Comparison of ENCODE assay signal across 9 mouse cellular contexts in genomic region chr8:106699588-106699987, GRCm38 (mm10). TPM values are rescaled to one million over a fixed set of nuclear protein-coding genes. Genes with fewer than 3 reads are reported as not detected.
DNase-seq lines count a peak whose midpoint lies in the region; ATAC-seq and TF ChIP-seq lines count a peak whose summit lies in the region.
"Had no signal": no experiment of that assay in that cellular context is flagged by ENCODE, and none has a peak within 500 bp of the region (broad histone marks: within the 10 kb centered on the region; RNA-seq: fewer than 3 reads in every experiment).

No protein-coding gene starts in this region.

- TF ChIP-seq CTCF in ES-Bruce4 (IDR thresholded peaks at IDR 0.05; ENCODE audit: low read depth, low read length), result peak; percentile 81

- no peak overlapping the region for H3K27ac ChIP-seq in forebrain, embryonic 13.5 days
- no peak overlapping the region for H3K27ac ChIP-seq in forebrain, embryonic 15.5 days (replicated peaks)
- no peak overlapping the region for H3K27ac ChIP-seq in ES-Bruce4 (ENCODE audit: insufficient read depth, low read length)

- DNase-seq in cerebellum, postnatal 25 days, result peak; percentile 53 to 74
- DNase-seq in gastrocnemius, postnatal 36 days, result peak; percentile 51 to 68
- peak; percentile 25 to 79 for DNase-seq in layer of hippocampus, postnatal 25 days (ENCODE audit: extremely low spot score in 1 of 2, low spot score in 1 of 2)
- DNase-seq in naive thymus-derived CD4-positive, alpha-beta T cell, adult 2 months (ENCODE audit: low read depth), result peak; percentile 51
- DNase-seq in thymus, postnatal 10 days (ENCODE audit: low spot score in 2 of 2), result peak; percentile 23 to 59

- H3K36me3 ChIP-seq in forebrain, embryonic 13.5 days (ENCODE audit: poor library complexity, severe bottlenecking), result peaks cover 42% of the 10 kb centered on the region
- no peaks in the 10 kb centered on the region; the same call in 1 of the 2 replicates for H3K36me3 ChIP-seq in forebrain, embryonic 15.5 days
- H3K36me3 ChIP-seq in ES-Bruce4 (ENCODE audit: control insufficient read depth, insufficient read depth, low read length, poor library complexity, severe bottlenecking), result peaks cover 39% of the 10 kb centered on the region

- no peak overlapping the region for H3K4me3 ChIP-seq in forebrain, embryonic 13.5 days
- no peak overlapping the region for H3K4me3 ChIP-seq in forebrain, embryonic 15.5 days
- H3K4me3 ChIP-seq in ES-Bruce4 (ENCODE audit: low read depth, low read length), result no peak overlapping the region
- H3K4me3 ChIP-seq: megakaryocyte, embryonic 14.5 days had no signal

- H3K4me1 ChIP-seq in forebrain, embryonic 13.5 days, result no peaks in the 10 kb centered on the region
- no peaks in the 10 kb centered on the region for H3K4me1 ChIP-seq in forebrain, embryonic 15.5 days
- H3K4me1 ChIP-seq in ES-Bruce4 (ENCODE audit: control insufficient read depth, insufficient read depth, low read length), result no peaks in the 10 kb centered on the region

- WGBS in forebrain, embryonic 13.5 days, result 70% methylated on average over 5 of the region's 5 CpGs
- 73% methylated on average over 5 of the region's 5 CpGs for WGBS in forebrain, embryonic 15.5 days

- H3K9me3 ChIP-seq in forebrain, embryonic 13.5 days (replicated peaks), result no peaks in the 10 kb centered on the region
- H3K9me3 ChIP-seq in forebrain, embryonic 15.5 days, result no peaks in the 10 kb centered on the region
- H3K9me3 ChIP-seq in ES-Bruce4 (replicated peaks; ENCODE audit: control insufficient read depth, insufficient read depth, low read length, poor library complexity, severe bottlenecking), result no peaks in the 10 kb centered on the region
- H3K9me3 ChIP-seq: megakaryocyte, embryonic 14.5 days had no signal

- intact Hi-C loops in gastrocnemius, postnatal 36 days (cut with DNase I), result loop anchor here (1.0 to 5.0 kb wide), 2 partner anchors 189 to 303 kb away; no protein-coding TSS in a partner anchor

- no peak for TF ChIP-seq POLR2A in ES-Bruce4 (IDR thresholded peaks at IDR 0.05; ENCODE audit: insufficient read depth, low read length)

- no peak overlapping the region for H3K4me2 ChIP-seq in forebrain, embryonic 13.5 days
- H3K4me2 ChIP-seq in forebrain, embryonic 15.5 days (replicated peaks), result no peak overlapping the region

- 0 out of 2 replicates have a peak, but pooled peaks have one; percentile 27 for ATAC-seq in forebrain, embryonic 13.5 days
- no peak for ATAC-seq in forebrain, embryonic 15.5 days (replicated peaks)

- H3K27me3 ChIP-seq in forebrain, embryonic 13.5 days, result no peaks in the 10 kb centered on the region
- no peaks in the 10 kb centered on the region for H3K27me3 ChIP-seq in forebrain, embryonic 15.5 days
- H3K27me3 ChIP-seq in ES-Bruce4 (ENCODE audit: control insufficient read depth, insufficient read depth, low read length, poor library complexity, severe bottlenecking), result no peaks in the 10 kb centered on the region

- no peak overlapping the region for H3K9ac ChIP-seq in forebrain, embryonic 13.5 days
- H3K9ac ChIP-seq in forebrain, embryonic 15.5 days (replicated peaks), result no peak overlapping the region
- no peak overlapping the region for H3K9ac ChIP-seq in ES-Bruce4 (ENCODE audit: low read depth, poor library complexity, severe bottlenecking)

- no peak for TF ChIP-seq EP300 in ES-Bruce4 (IDR thresholded peaks at IDR 0.05; ENCODE audit: insufficient read depth, low read depth, low read length)

RNA-seq across cellular contexts. Expression of gene Tango6, which starts 16.7 kb away (rescaled TPM):
- polyA plus RNA-seq in forebrain, embryonic 13.5 days (2015; fragmentation: Nextera tagmentation; extraction: Ambion mirVana), result 6.0 and 7.3 TPM in 2 replicates
- polyA plus RNA-seq in forebrain, embryonic 15.5 days (2015; fragmentation: Nextera tagmentation; extraction: Ambion mirVana), result 4.9 and 5.5 TPM in 2 replicates
- 12.5 and 14.1 TPM in 2 replicates for polyA plus RNA-seq in ES-Bruce4 (2011; ENCODE audit: insufficient read depth, insufficient read length, low read depth, missing spikeins)
- total RNA-seq in gastrocnemius, postnatal 36 days (2021), result 10 to 100 TPM; 10.2 to 11.5 TPM
- total RNA-seq in layer of hippocampus, postnatal 25 days (2021), result 1 to 10 TPM; 5.7 to 7.1 TPM
